Mouse (Mus musculus): ENCODE results near the gene Hsd11b2. TPM values are rescaled to one million over a fixed set of nuclear protein-coding genes. Genes with fewer than 3 reads are reported as not detected.

The Hsd11b2 gene
- 3.3 and 572 TPM in 2 replicates for polyA plus RNA-seq (2012; rRNA removed; ENCODE audit: low replicate concordance)

GRCm38 (mm10) chr8:105518436-105519313, at the start of gene Hsd11b2:
Gene Hsd11b2, plus strand, starts transcription at chr8:105518755.

GRCm38 (mm10) chr8:105471314-105472015, 47.1 kb upstream of the Hsd11b2 start, which contains the start of gene Tppp3:
Gene Tppp3, minus strand, starts transcription at chr8:105471526.

GRCm38 (mm10) chr8:105496439-105497180, 21.9 kb upstream of the Hsd11b2 start, which contains the start of gene Zdhhc1:
Gene Zdhhc1, minus strand, starts transcription at chr8:105496902.

GRCm38 (mm10) chr8:105565952-105566702, 47.6 kb downstream of the Hsd11b2 start, which contains the start of gene Atp6v0d1:
Gene Atp6v0d1, minus strand, starts transcription at chr8:105566047.

Other genes with a start within 250 kb of the Hsd11b2 start
- gene Hsf4, start 249.0 kb upstream of the Hsd11b2 start, polyA plus RNA-seq (2012; rRNA removed; ENCODE audit: low replicate concordance) = 5.2 and 7.1 TPM in 2 replicates
- 6.3 and 25.9 TPM in 2 replicates for gene Nol3, start 242.6 kb upstream of the Hsd11b2 start, polyA plus RNA-seq (2012; rRNA removed; ENCODE audit: low replicate concordance)
- 3.5 and 7.2 TPM in 2 replicates for gene 4931428F04Rik, start 228.9 kb upstream of the Hsd11b2 start, polyA plus RNA-seq (2012; rRNA removed; ENCODE audit: low replicate concordance)
- gene Exoc3l, start 222.7 kb upstream of the Hsd11b2 start, polyA plus RNA-seq (2012; rRNA removed; ENCODE audit: low replicate concordance) = 15.9 and 22.9 TPM in 2 replicates
- 90.1 and 142 TPM in 2 replicates for gene E2f4, start 221.1 kb upstream of the Hsd11b2 start, polyA plus RNA-seq (2012; rRNA removed; ENCODE audit: low replicate concordance)
- 24.6 and 26.8 TPM in 2 replicates for gene Elmo3, start 213.2 kb upstream of the Hsd11b2 start, polyA plus RNA-seq (2012; rRNA removed; ENCODE audit: low replicate concordance)
- gene Lrrc29, start 192.5 kb upstream of the Hsd11b2 start, polyA plus RNA-seq (2012; rRNA removed; ENCODE audit: low replicate concordance) = 7.1 and 10.5 TPM in 2 replicates
- gene Tmem208, start 192.4 kb upstream of the Hsd11b2 start, polyA plus RNA-seq (2012; rRNA removed; ENCODE audit: low replicate concordance) = 93.5 and 101 TPM in 2 replicates
- gene Fhod1, start 170.8 kb upstream of the Hsd11b2 start, polyA plus RNA-seq (2012; rRNA removed; ENCODE audit: low replicate concordance) = 30.4 and 43.5 TPM in 2 replicates
- gene Slc9a5, start 169.9 kb upstream of the Hsd11b2 start, polyA plus RNA-seq (2012; rRNA removed; ENCODE audit: low replicate concordance) = 6.8 and 9.4 TPM in 2 replicates
- gene Plekhg4, start 145.5 kb upstream of the Hsd11b2 start, polyA plus RNA-seq (2012; rRNA removed; ENCODE audit: low replicate concordance) = 0.76 and 1.2 TPM in 2 replicates
- 0.26 and 1.1 TPM in 2 replicates for gene Kctd19, start 105.3 kb upstream of the Hsd11b2 start, polyA plus RNA-seq (2012; rRNA removed; ENCODE audit: low replicate concordance)
- gene Lrrc36, start 105.2 kb upstream of the Hsd11b2 start, polyA plus RNA-seq (2012; rRNA removed; ENCODE audit: low replicate concordance) = 3.0 and 4.1 TPM in 2 replicates
- 171 and 479 TPM in 2 replicates for gene Tppp3, start 47.2 kb upstream of the Hsd11b2 start, polyA plus RNA-seq (2012; rRNA removed; ENCODE audit: low replicate concordance)
- 51.5 and 98.0 TPM in 2 replicates for gene Zdhhc1, start 21.9 kb upstream of the Hsd11b2 start, polyA plus RNA-seq (2012; rRNA removed; ENCODE audit: low replicate concordance)
- gene Atp6v0d1, start 47.3 kb downstream of the Hsd11b2 start, polyA plus RNA-seq (2012; rRNA removed; ENCODE audit: low replicate concordance) = 150 and 241 TPM in 2 replicates
- 34.4 and 43.4 TPM in 2 replicates for gene Ripor1, start 86.5 kb downstream of the Hsd11b2 start, polyA plus RNA-seq (2012; rRNA removed; ENCODE audit: low replicate concordance)
- gene Ctcf, start 117.8 kb downstream of the Hsd11b2 start, polyA plus RNA-seq (2012; rRNA removed; ENCODE audit: low replicate concordance) = 11.0 and 24.5 TPM in 2 replicates
- not detected in 2 replicates for gene Agrp, start 118.6 kb downstream of the Hsd11b2 start, polyA plus RNA-seq (2012; rRNA removed; ENCODE audit: low replicate concordance)
- 1.2 and 1.5 TPM in 2 replicates for gene Carmil2, start 167.5 kb downstream of the Hsd11b2 start, polyA plus RNA-seq (2012; rRNA removed; ENCODE audit: low replicate concordance)
- 39.9 and 48.6 TPM in 2 replicates for gene Acd, start 182.3 kb downstream of the Hsd11b2 start, polyA plus RNA-seq (2012; rRNA removed; ENCODE audit: low replicate concordance)
- gene Pard6a, start 182.4 kb downstream of the Hsd11b2 start, polyA plus RNA-seq (2012; rRNA removed; ENCODE audit: low replicate concordance) = 25.6 and 26.0 TPM in 2 replicates
- gene 4933405L10Rik, start 188.9 kb downstream of the Hsd11b2 start, polyA plus RNA-seq (2012; rRNA removed; ENCODE audit: low replicate concordance) = 0.10 TPM in 1 of 2 replicates, not detected in the other
- 5.7 and 12.8 TPM in 2 replicates for gene Enkd1, start 189.5 kb downstream of the Hsd11b2 start, polyA plus RNA-seq (2012; rRNA removed; ENCODE audit: low replicate concordance)
- gene Gfod2, start 239.9 kb downstream of the Hsd11b2 start, polyA plus RNA-seq (2012; rRNA removed; ENCODE audit: low replicate concordance) = 7.7 and 10.0 TPM in 2 replicates

All from subcutaneous adipose tissue, adult 2 months (tissue).